Mouse (Mus musculus): Measurements from ENCODE around the gene Prrt4. TPM values are rescaled to one million over a fixed set of nuclear protein-coding genes. Genes with fewer than 3 reads are reported as not detected.
"Not testable (repeated sequence)": the region's sequence is repeated elsewhere in the genome, so short reads cannot be mapped to it uniquely, and the experiment has no call there.

Prrt4 gene
- polyA plus RNA-seq, 1 experiment from 2014 or later: 1.9 TPM

- Histone ChIP-seq H3K9me3 (no peaks in the 10 kb centered on the region), H3K27ac (replicated peaks) (peak within 1 kb of the TSS; percentile 81), H3K4me1 (peaks cover 15% of the 10 kb centered on the region), H3K27me3 (replicated peaks; ENCODE audit: low read depth, poor library complexity, severe bottlenecking) (peaks cover 33% of the 10 kb centered on the region), H3K4me3 (peak within 1 kb of the TSS; percentile 90), H3K36me3 (replicated peaks) (peaks cover 12% of the 10 kb centered on the region)
- WGBS: 9% methylated on average over 42 of the region's 42 CpGs
- peak; percentile 89 for DNase-seq (ENCODE audit: low spot score)
These were observed 14.8 kb downstream of the Prrt4 start, which contains the start of gene Rbm28 for GRCm38 (mm10) chr6:29164314-29165244. TSS of gene Rbm28 (minus strand) at chr6:29165006.

- not testable (repeated sequence) for H3K9me3 ChIP-seq; H3K4me3 ChIP-seq; H3K27me3 ChIP-seq (replicated peaks; ENCODE audit: low read depth, poor library complexity, severe bottlenecking); H3K27ac ChIP-seq (replicated peaks); DNase-seq (ENCODE audit: low spot score)
- WGBS: 96% methylated on average over 5 of the region's 5 CpGs
- peaks cover 45% of the 10 kb centered on the region for H3K36me3 ChIP-seq (replicated peaks)
- H3K4me1 ChIP-seq: peaks cover 13% of the 10 kb centered on the region
These were observed 18.1 kb downstream of the Prrt4 start for GRCm38 (mm10) chr6:29161291-29161690.

GRCm38 (mm10) chr6:29160786-29161185, 18.6 kb downstream of the Prrt4 start:
- WGBS: 78% methylated on average over 2 of the region's 2 CpGs
- Histone ChIP-seq H3K4me3 (no peak overlapping the region), H3K4me1 (peaks cover 13% of the 10 kb centered on the region)

GRCm38 (mm10) chr6:29156326-29156725, 23.1 kb downstream of the Prrt4 start:
- 90% methylated on average over 5 of the region's 5 CpGs for WGBS
- no peaks in the 10 kb centered on the region for H3K27me3 ChIP-seq (replicated peaks; ENCODE audit: low read depth, poor library complexity, severe bottlenecking)
- DNase-seq (ENCODE audit: low spot score): no peak
- H3K36me3 ChIP-seq (replicated peaks): peaks cover 90% of the 10 kb centered on the region
- H3K27ac ChIP-seq (replicated peaks): no peak overlapping the region
- no peak overlapping the region for H3K4me3 ChIP-seq
- no peaks in the 10 kb centered on the region for H3K9me3 ChIP-seq
- no peaks in the 10 kb centered on the region for H3K4me1 ChIP-seq

More at GRCm38 (mm10) chr6:29160786-29161185, 18.6 kb downstream of the Prrt4 start:
- Histone ChIP-seq H3K36me3 (replicated peaks) (peaks cover 50% of the 10 kb centered on the region), H3K9me3 (no peaks in the 10 kb centered on the region), H3K27me3 (replicated peaks; ENCODE audit: low read depth, poor library complexity, severe bottlenecking) (no peaks in the 10 kb centered on the region), H3K27ac (replicated peaks) (no peak overlapping the region)
- DNase-seq (ENCODE audit: low spot score): no peak

DNA sequence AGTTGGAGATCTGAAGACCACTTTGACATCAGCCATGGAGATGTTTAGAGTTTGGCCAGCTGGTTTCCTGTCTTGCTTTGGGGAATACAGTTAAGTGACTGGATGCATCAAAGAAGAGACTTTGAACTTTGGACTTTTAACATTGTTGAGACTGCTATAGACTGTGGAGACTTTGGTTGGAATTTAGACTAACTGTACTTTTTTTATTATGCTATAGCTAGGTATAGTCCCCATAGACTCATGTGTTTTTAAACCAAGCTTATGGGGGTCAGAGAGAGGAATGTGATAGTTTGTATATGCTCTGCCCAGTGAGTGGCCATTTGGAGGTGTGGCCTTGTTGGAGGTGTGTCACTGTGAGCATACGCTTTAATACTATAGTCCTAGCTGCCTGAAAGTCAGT, 29.4 kb downstream of the Prrt4 start:
- Histone ChIP-seq H3K4me1 (no peaks in the 10 kb centered on the region), H3K27me3 (replicated peaks; ENCODE audit: low read depth, poor library complexity, severe bottlenecking) (no peaks in the 10 kb centered on the region), H3K9me3 (no peaks in the 10 kb centered on the region), H3K36me3 (replicated peaks) (peaks cover 74% of the 10 kb centered on the region), H3K27ac (replicated peaks) (no peak overlapping the region), H3K4me3 (no peak overlapping the region)
- DNase-seq (ENCODE audit: low spot score): no peak
- 86% methylated on average over 1 of the region's 1 CpGs for whole genome bisulfite sequencing

DNA sequence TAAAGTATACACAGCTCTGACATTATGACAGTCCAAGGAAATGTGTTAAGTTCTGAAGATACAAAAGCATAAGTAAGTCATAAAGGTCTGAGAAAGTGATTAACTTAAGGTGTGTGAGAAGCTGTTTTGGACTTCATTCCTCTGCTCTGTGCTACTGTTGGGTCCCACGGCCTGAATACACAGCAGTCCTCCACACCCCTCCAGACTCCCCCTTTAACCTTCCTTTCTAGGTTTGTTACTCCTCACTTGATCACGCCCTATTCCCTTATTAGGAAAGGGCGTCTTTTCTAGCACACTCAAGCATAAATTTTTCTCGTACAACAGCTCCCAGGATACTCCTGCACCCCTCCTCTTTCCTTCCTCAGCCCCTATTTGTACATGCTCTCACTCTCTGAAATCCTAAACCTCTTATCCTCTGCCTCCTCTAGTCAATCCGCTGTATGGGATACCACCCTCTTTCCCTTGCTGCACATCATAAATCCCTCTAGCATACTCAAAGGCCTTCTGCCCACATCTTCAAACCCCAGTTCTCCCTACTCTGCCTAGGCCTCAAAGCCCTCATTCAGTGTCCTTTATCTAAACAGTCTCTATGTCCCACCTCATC, 31.9 kb downstream of the Prrt4 start:
- H3K4me3 ChIP-seq: no peak overlapping the region
- H3K27me3 ChIP-seq (replicated peaks; ENCODE audit: low read depth, poor library complexity, severe bottlenecking): no peaks in the 10 kb centered on the region
- no peak for DNase-seq (ENCODE audit: low spot score)
- no peaks in the 10 kb centered on the region for H3K9me3 ChIP-seq
- 81% methylated on average over 5 of the region's 5 CpGs for WGBS
- no peaks in the 10 kb centered on the region for H3K4me1 ChIP-seq
- peaks cover 59% of the 10 kb centered on the region for H3K36me3 ChIP-seq (replicated peaks)
- H3K27ac ChIP-seq (replicated peaks): no peak overlapping the region

DNA sequence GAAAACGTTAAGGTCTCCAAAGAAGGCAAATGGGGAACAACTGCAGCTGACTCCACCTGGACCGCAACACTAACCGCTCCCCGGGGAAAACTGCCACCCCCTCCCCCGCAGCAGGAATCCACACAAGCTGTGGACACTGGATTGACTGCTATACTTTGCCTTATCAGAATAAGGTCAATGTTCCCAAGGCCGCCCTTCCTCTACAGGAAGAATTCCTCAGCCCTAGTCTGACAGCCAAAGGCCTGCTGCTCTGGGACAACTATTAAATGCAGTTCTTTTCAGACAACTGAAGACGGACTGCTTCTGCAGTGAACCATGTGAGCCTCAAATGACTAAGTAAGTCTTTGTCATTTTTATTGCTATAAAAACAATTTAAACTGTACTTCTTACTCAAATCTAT, 32.7 kb downstream of the Prrt4 start:
- Histone ChIP-seq H3K9me3 (no peaks in the 10 kb centered on the region), H3K4me1 (no peaks in the 10 kb centered on the region), H3K36me3 (replicated peaks) (peaks cover 58% of the 10 kb centered on the region), H3K27ac (replicated peaks) (no peak overlapping the region), H3K27me3 (replicated peaks; ENCODE audit: low read depth, poor library complexity, severe bottlenecking) (no peaks in the 10 kb centered on the region), H3K4me3 (no peak overlapping the region)
- no peak for DNase-seq (ENCODE audit: low spot score)
- 84% methylated on average over 7 of the region's 7 CpGs for WGBS

- peaks cover 58% of the 10 kb centered on the region for H3K36me3 ChIP-seq (replicated peaks)
- no peak for DNase-seq (ENCODE audit: low spot score)
These were observed 33.7 kb downstream of the Prrt4 start for GRCm38 (mm10) chr6:29145456-29146307.

DNA sequence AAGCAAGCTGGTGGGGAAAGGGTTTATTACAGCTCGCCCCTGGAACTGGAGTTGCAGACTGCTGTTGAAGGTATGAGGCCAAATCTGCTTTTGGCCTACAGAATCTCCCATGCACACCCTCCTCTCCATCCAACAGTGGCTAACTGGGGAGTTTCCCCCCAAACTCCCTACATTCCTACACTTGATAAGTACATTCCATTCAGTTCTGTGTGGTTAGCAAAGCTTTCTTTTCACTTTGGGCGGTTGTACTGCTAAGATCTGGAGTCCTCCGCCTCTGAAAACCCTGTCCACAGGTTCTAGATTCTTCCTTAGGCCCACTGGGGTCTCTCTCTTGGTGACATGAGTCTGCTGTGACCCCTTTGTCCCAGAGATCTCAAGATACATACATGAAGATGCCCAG, 34.4 kb downstream of the Prrt4 start:
- no peak overlapping the region for H3K4me3 ChIP-seq
- H3K4me1 ChIP-seq: no peaks in the 10 kb centered on the region
- H3K36me3 ChIP-seq (replicated peaks): peaks cover 59% of the 10 kb centered on the region
- H3K9me3 ChIP-seq: no peaks in the 10 kb centered on the region
- DNase-seq (ENCODE audit: low spot score): no peak
- H3K27me3 ChIP-seq (replicated peaks; ENCODE audit: low read depth, poor library complexity, severe bottlenecking): no peaks in the 10 kb centered on the region
- WGBS: 90% methylated on average over 3 of the region's 3 CpGs
- no peak overlapping the region for H3K27ac ChIP-seq (replicated peaks)

More at GRCm38 (mm10) chr6:29145456-29146307, 33.7 kb downstream of the Prrt4 start:
- H3K9me3 ChIP-seq: no peaks in the 10 kb centered on the region
- H3K27me3 ChIP-seq (replicated peaks; ENCODE audit: low read depth, poor library complexity, severe bottlenecking): no peaks in the 10 kb centered on the region
- no peak overlapping the region for H3K4me3 ChIP-seq
- no peak overlapping the region for H3K27ac ChIP-seq (replicated peaks)
- 83% methylated on average over 12 of the region's 12 CpGs for WGBS
- H3K4me1 ChIP-seq: no peaks in the 10 kb centered on the region

GRCm38 (mm10) chr6:29143608-29144007, 35.8 kb downstream of the Prrt4 start:
- DNase-seq (ENCODE audit: low spot score): peak; percentile 55
- 43% methylated on average over 5 of the region's 5 CpGs for WGBS
- Histone ChIP-seq H3K27me3 (replicated peaks; ENCODE audit: low read depth, poor library complexity, severe bottlenecking) (no peaks in the 10 kb centered on the region), H3K27ac (replicated peaks) (no peak overlapping the region), H3K4me3 (no peak overlapping the region), H3K4me1 (no peaks in the 10 kb centered on the region), H3K36me3 (replicated peaks) (peaks cover 58% of the 10 kb centered on the region), H3K9me3 (no peaks in the 10 kb centered on the region)

DNA sequence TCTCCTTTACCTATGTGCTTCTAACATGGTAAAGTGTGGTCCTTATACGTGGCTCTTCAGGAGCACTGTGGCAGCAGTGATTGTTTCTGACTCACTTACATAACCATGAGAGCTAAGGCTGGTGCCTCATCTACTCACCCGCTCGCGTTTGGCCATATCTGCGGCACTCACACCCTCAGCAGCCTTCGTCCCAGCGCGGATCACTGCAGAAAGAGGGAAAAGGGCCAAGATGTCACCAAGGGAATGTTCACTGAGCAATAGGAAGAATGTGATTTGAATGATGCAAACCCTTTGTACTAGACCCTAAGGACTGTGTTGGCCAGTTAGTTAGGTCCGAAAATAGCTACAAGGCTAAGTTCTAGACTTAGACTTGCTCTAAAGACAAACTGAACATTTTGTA, 41.9 kb downstream of the Prrt4 start:
- no peak for DNase-seq (ENCODE audit: low spot score)
- H3K4me3 ChIP-seq: no peak overlapping the region
- no peaks in the 10 kb centered on the region for H3K4me1 ChIP-seq
- no peaks in the 10 kb centered on the region for H3K9me3 ChIP-seq
- peaks cover 96% of the 10 kb centered on the region for H3K36me3 ChIP-seq (replicated peaks)
- no peaks in the 10 kb centered on the region for H3K27me3 ChIP-seq (replicated peaks; ENCODE audit: low read depth, poor library complexity, severe bottlenecking)
- H3K27ac ChIP-seq (replicated peaks): no peak overlapping the region
- 96% methylated on average over 9 of the region's 9 CpGs for WGBS

DNA sequence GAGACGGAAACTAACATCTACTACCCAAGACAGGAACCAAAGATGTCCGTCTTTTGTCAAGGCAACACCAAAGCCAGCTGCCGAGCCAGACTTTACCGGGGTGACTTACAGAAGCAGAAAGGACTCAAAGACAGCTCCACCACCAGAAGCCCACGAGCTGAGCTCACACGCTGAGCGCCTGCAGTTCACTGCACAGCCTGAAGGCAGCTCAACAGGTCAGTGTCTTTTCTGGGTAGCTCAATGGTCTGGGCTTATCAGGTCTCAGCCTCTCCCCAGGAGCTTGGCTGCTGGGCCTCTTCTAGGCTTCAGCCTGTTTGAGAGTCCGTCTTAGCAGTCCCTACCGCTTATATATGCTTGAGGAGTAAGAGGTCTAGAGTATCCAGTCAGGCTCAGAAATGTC, 46.3 kb downstream of the Prrt4 start:
- no peak overlapping the region for H3K4me3 ChIP-seq
- WGBS: 94% methylated on average over 9 of the region's 9 CpGs
- DNase-seq (ENCODE audit: low spot score): no peak
- peaks cover 100% of the 10 kb centered on the region for H3K36me3 ChIP-seq (replicated peaks)
- no peaks in the 10 kb centered on the region for H3K4me1 ChIP-seq
- H3K9me3 ChIP-seq: no peaks in the 10 kb centered on the region
- no peaks in the 10 kb centered on the region for H3K27me3 ChIP-seq (replicated peaks; ENCODE audit: low read depth, poor library complexity, severe bottlenecking)
- no peak overlapping the region for H3K27ac ChIP-seq (replicated peaks)
